Mouse (Mus musculus) myocyte (in vitro differentiated cells): ENCODE measurements at regions not wholly inside any gene's neighbourhood (a gene's known extent, or its start where the extent isn't known, plus 50 kb on each side); places are given as distances from the start of the nearest gene placed in this dataset.

ENCODE experiments used
- H3K27me3 ChIP-seq: one replicate; pipeline ENCODE4 v1.6.1; 2011; ENCODE audit not compliant: control insufficient read depth, insufficient read depth, insufficient read length
- H3K36me3 ChIP-seq: one replicate; pipeline ENCODE4 v1.6.1; 2011; ENCODE audit not compliant: control insufficient read depth, insufficient read depth
- H3K4me2 ChIP-seq: one replicate; pipeline ENCODE4 v1.6.1; 2011; ENCODE audit warnings: low read depth, control low read depth
- H3K4me3 ChIP-seq: one replicate; pipeline ENCODE4 v1.5.1; 2011; ENCODE audit warnings: mild to moderate bottlenecking, control low read depth, moderate library complexity
- H3K79me2 ChIP-seq: one replicate; pipeline ENCODE4 v1.6.1; 2011; ENCODE audit not compliant: control insufficient read depth, insufficient read depth
- H3ac ChIP-seq: one replicate; pipeline ENCODE4 v1.6.1; 2011; ENCODE audit not compliant: control insufficient read depth, insufficient read length
- CEBPB ChIP-seq: IDR thresholded peaks from 2 replicates; pipeline ENCODE4 v1.6.1; 2011; ENCODE audit warnings: mild to moderate bottlenecking, moderate library complexity; ENCODE audit not compliant: poor library complexity, insufficient read depth, severe bottlenecking
- E2F4 ChIP-seq: IDR thresholded peaks from one replicate; pipeline ENCODE4 v1.6.1; 2011; ENCODE audit warnings: mild to moderate bottlenecking, control low read depth, moderate library complexity; ENCODE audit not compliant: insufficient read depth
- MAX ChIP-seq: IDR thresholded peaks from one replicate; pipeline ENCODE4 v1.6.1; 2011; ENCODE audit warnings: low read depth, mild to moderate bottlenecking, control low read depth
- MYOD1 ChIP-seq, 3 experiments: IDR thresholded peaks; one replicate each; pipeline ENCODE4 v1.6.1; 2011; ENCODE audit warnings: control low read depth in 2 of 3, low read depth in 2 of 3, mild to moderate bottlenecking in 2 of 3, moderate library complexity in 1 of 3; ENCODE audit not compliant: insufficient read length in 2 of 3, control insufficient read depth in 1 of 3
- MYOG ChIP-seq, 3 experiments: IDR thresholded peaks; one replicate each; pipeline ENCODE4 v1.6.1; 2011; ENCODE audit warnings: control low read depth in 2 of 3, low read depth in 2 of 3, mild to moderate bottlenecking in 2 of 3; ENCODE audit not compliant: insufficient read length in 2 of 3, control insufficient read depth in 1 of 3, insufficient read depth in 1 of 3
- POLR2A ChIP-seq: IDR thresholded peaks from one replicate; pipeline ENCODE4 v1.6.1; 2011; ENCODE audit warnings: low read depth, mild to moderate bottlenecking, control low read depth, moderate library complexity; ENCODE audit not compliant: insufficient read length
- POLR2AphosphoS2 ChIP-seq: IDR thresholded peaks from one replicate; pipeline ENCODE4 v1.6.1; 2011; ENCODE audit warnings: low read depth, control low read depth; ENCODE audit not compliant: insufficient read length
- REST ChIP-seq: IDR thresholded peaks from one replicate; pipeline ENCODE4 v1.6.1; 2011; ENCODE audit warnings: mild to moderate bottlenecking, control low read depth, moderate library complexity; ENCODE audit not compliant: insufficient read depth, insufficient read length
- SRF ChIP-seq: IDR thresholded peaks from one replicate; pipeline ENCODE4 v1.6.1; 2011; ENCODE audit warnings: low read depth; ENCODE audit not compliant: control insufficient read depth, insufficient read length
- TCF12 ChIP-seq: IDR thresholded peaks from one replicate; pipeline ENCODE4 v1.6.1; 2011; ENCODE audit warnings: mild to moderate bottlenecking, control low read depth; ENCODE audit not compliant: poor library complexity, insufficient read depth, severe bottlenecking
- TCF3 ChIP-seq: IDR thresholded peaks from one replicate; pipeline ENCODE4 v1.6.1; 2011; ENCODE audit warnings: low read depth, control low read depth; ENCODE audit not compliant: insufficient read length
- USF1 ChIP-seq: IDR thresholded peaks from one replicate; pipeline ENCODE4 v1.6.1; 2011; ENCODE audit warnings: low read depth, mild to moderate bottlenecking, control low read depth, moderate library complexity

GRCm38 (mm10) chr7:37241781-37242180 lies 531.7 kb downstream of the Zfp536 start:
- Histone ChIP-seq H3ac (no peak overlapping the region), H3K4me2 (no peak overlapping the region)
- no peak for TF ChIP-seq REST
- TF ChIP-seq MAX = no peak
- no peak for TF ChIP-seq CEBPB
- no peak for TF ChIP-seq POLR2A
- TF ChIP-seq POLR2AphosphoS2 = no peak
- TF ChIP-seq MYOG (IDR thresholded peaks at IDR 0.05; ENCODE audit: control insufficient read depth in 1 of 3, insufficient read depth in 1 of 3, insufficient read length in 2 of 3, low read depth in 2 of 3) = no peak
- TF ChIP-seq TCF3 = no peak
- no peak for TF ChIP-seq SRF
- no peak for TF ChIP-seq USF1
- no peak for TF ChIP-seq TCF12
- TF ChIP-seq E2F4 = no peak
- no peak for TF ChIP-seq MYOD1 (IDR thresholded peaks at IDR 0.05; ENCODE audit: control insufficient read depth in 1 of 3, insufficient read length in 2 of 3, low read depth in 2 of 3)

GRCm38 (mm10) chr7:37242476-37242875 lies 531.0 kb downstream of the Zfp536 start:
- Histone ChIP-seq H3K36me3 (no peaks in the 10 kb centered on the region), H3ac (no peak overlapping the region), H3K4me2 (no peak overlapping the region), H3K27me3 (no peaks in the 10 kb centered on the region), H3K4me3 (no peak overlapping the region), H3K79me2 (no peaks in the 10 kb centered on the region)
- TF ChIP-seq MYOD1 (IDR thresholded peaks at IDR 0.05; ENCODE audit: control insufficient read depth in 1 of 3, insufficient read length in 2 of 3, low read depth in 2 of 3) = no peak
- no peak for TF ChIP-seq MYOG (IDR thresholded peaks at IDR 0.05; ENCODE audit: control insufficient read depth in 1 of 3, insufficient read depth in 1 of 3, insufficient read length in 2 of 3, low read depth in 2 of 3)
- TF ChIP-seq SRF = no peak
- no peak for TF ChIP-seq CEBPB
- TF ChIP-seq USF1 = no peak
- TF ChIP-seq TCF12 = no peak
- no peak for TF ChIP-seq POLR2A
- TF ChIP-seq E2F4 = no peak
- TF ChIP-seq TCF3 = no peak
- no peak for TF ChIP-seq REST
- TF ChIP-seq MAX = no peak

More at GRCm38 (mm10) chr7:37241781-37242180, 531.7 kb downstream of the Zfp536 start:
- H3K36me3 ChIP-seq = no peaks in the 10 kb centered on the region
- H3K79me2 ChIP-seq = no peaks in the 10 kb centered on the region
- H3K4me3 ChIP-seq = no peak overlapping the region
- no peaks in the 10 kb centered on the region for H3K27me3 ChIP-seq

GRCm38 (mm10) chr7:37246156-37246555 lies 527.3 kb downstream of the Zfp536 start:
- TF ChIP-seq MYOG (IDR thresholded peaks at IDR 0.05; ENCODE audit: control insufficient read depth in 1 of 3, insufficient read depth in 1 of 3, insufficient read length in 2 of 3, low read depth in 2 of 3) = no peak
- TF ChIP-seq CEBPB = no peak
- TF ChIP-seq SRF = no peak
- no peak for TF ChIP-seq E2F4
- TF ChIP-seq POLR2AphosphoS2 = no peak
- no peak for TF ChIP-seq MYOD1 (IDR thresholded peaks at IDR 0.05; ENCODE audit: control insufficient read depth in 1 of 3, insufficient read length in 2 of 3, low read depth in 2 of 3)
- TF ChIP-seq TCF3 = no peak
- no peak for TF ChIP-seq POLR2A
- no peak for TF ChIP-seq MAX
- no peak for TF ChIP-seq USF1
- no peak for TF ChIP-seq REST
- TF ChIP-seq TCF12 = no peak
- H3K79me2 ChIP-seq = no peaks in the 10 kb centered on the region
- no peaks in the 10 kb centered on the region for H3K36me3 ChIP-seq
- no peak overlapping the region for H3K4me3 ChIP-seq
- no peak overlapping the region for H3ac ChIP-seq
- no peaks in the 10 kb centered on the region for H3K27me3 ChIP-seq
- H3K4me2 ChIP-seq = no peak overlapping the region

- no peak overlapping the region for H3K4me2 ChIP-seq
Measured at GRCm38 (mm10) chr7:37254431-37254830, 519.0 kb downstream of the Zfp536 start.

GRCm38 (mm10) chr7:37255840-37256239 lies 517.6 kb downstream of the Zfp536 start:
- no peaks in the 10 kb centered on the region for H3K36me3 ChIP-seq
- no peak overlapping the region for H3ac ChIP-seq
- no peak overlapping the region for H3K4me3 ChIP-seq
- no peak overlapping the region for H3K4me2 ChIP-seq
- no peaks in the 10 kb centered on the region for H3K79me2 ChIP-seq
- TF ChIP-seq E2F4 (no peak), TCF3 (no peak), TCF12 (no peak), USF1 (no peak), POLR2AphosphoS2 (no peak), POLR2A (no peak), REST (no peak), MYOD1 (IDR thresholded peaks at IDR 0.05; ENCODE audit: control insufficient read depth in 1 of 3, insufficient read length in 2 of 3, low read depth in 2 of 3) (no peak), CEBPB (no peak), MAX (no peak), SRF (no peak), MYOG (IDR thresholded peaks at IDR 0.05; ENCODE audit: control insufficient read depth in 1 of 3, insufficient read depth in 1 of 3, insufficient read length in 2 of 3, low read depth in 2 of 3) (no peak)
- no peaks in the 10 kb centered on the region for H3K27me3 ChIP-seq

More at GRCm38 (mm10) chr7:37254431-37254830, 519.0 kb downstream of the Zfp536 start:
- Histone ChIP-seq H3K79me2 (no peaks in the 10 kb centered on the region), H3K36me3 (no peaks in the 10 kb centered on the region), H3ac (no peak overlapping the region), H3K4me3 (no peak overlapping the region), H3K27me3 (no peaks in the 10 kb centered on the region)
- no peak for TF ChIP-seq E2F4
- TF ChIP-seq TCF3 = no peak
- TF ChIP-seq POLR2A = no peak
- no peak for TF ChIP-seq USF1
- no peak for TF ChIP-seq REST
- no peak for TF ChIP-seq POLR2AphosphoS2
- no peak for TF ChIP-seq MYOG (IDR thresholded peaks at IDR 0.05; ENCODE audit: control insufficient read depth in 1 of 3, insufficient read depth in 1 of 3, insufficient read length in 2 of 3, low read depth in 2 of 3)
- TF ChIP-seq MYOD1 (IDR thresholded peaks at IDR 0.05; ENCODE audit: control insufficient read depth in 1 of 3, insufficient read length in 2 of 3, low read depth in 2 of 3) = no peak
- no peak for TF ChIP-seq TCF12
- TF ChIP-seq SRF = no peak
